Mouse (Mus musculus) central nervous system, embryonic 14 days (tissue): ENCODE data around the gene Ift74. TPM values are rescaled to one million over a fixed set of nuclear protein-coding genes. Genes with fewer than 3 reads are reported as not detected.

Experiments used
- polyA plus RNA-seq: library from polyadenylated mRNA; depleted of rRNA; stranded (reverse); fragments of >200 nt; gene quantifications from 2 replicates; pipeline ENCODE4 v1.2.3, GENCODE M21; 2012; rRNA removed

The Ift74 gene
- polyA plus RNA-seq, result 17.8 and 20.8 TPM in 2 replicates

DNA sequence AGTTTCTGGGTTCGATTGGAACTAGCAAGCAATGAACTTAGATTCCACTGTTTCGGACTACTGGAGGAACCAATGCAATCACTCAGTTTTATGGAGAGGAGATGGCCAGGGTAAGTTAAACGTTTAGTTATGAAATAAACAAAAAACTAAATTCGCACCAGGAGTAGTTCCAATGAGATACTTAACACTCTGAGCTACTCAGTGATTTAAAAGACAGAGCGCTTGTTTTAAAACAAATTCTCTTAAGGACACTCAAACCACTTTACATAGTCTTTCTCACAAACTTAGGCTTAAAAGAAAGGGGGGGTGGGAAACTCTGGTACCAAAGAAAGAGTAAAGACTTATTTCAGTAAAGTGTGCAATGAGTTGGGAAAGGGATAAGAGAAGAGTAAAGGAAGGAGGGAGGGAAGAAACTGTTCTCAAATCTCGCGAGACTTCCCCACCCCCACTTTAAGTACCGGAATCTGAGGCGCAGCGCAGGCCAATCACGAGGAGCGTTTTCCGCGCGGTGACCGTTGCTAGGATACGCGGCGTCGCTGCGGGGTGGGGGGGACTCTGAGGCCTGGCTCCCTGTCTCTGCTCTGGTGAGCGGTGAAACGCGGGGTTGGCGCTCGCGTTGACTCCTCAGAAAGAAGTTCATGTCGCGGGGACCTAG is at the start of gene Ift74:
Gene Ift74, plus strand, starts transcription at position 520 of the 655 bp plus-strand sequence.

DNA sequence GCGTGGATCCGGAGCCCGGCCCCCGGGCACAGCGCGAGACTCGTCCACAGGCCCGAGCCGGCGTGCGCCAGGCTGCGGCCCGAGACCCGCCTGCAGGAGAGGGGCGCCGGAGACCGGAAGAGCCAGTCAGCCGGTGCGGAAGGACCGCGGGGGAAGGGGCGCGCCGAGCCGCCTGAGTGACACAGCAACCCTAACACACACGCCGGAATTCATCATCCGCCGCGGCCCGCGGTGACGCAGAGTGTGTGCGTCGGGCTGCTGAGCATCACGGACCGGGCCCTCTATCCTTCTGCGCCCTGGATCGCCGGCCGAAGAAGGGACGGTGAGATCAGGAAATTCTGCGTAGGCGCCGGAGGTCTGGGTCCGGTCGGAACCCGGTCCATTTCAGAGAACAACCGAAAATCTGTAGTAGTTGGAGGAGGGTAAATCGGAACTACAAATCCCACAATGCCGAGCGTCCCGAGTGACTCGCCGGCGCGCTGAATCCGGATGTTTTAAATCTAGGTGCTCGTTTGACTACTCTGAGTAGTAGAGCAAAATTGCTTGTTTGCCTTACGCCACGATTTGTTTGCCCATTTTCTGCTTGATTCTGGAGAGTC is 11.2 kb upstream of the Ift74 start, which contains the start of gene Plaa:
Gene Plaa, minus strand, starts transcription at position 214 of the 599 bp plus-strand sequence.

DNA sequence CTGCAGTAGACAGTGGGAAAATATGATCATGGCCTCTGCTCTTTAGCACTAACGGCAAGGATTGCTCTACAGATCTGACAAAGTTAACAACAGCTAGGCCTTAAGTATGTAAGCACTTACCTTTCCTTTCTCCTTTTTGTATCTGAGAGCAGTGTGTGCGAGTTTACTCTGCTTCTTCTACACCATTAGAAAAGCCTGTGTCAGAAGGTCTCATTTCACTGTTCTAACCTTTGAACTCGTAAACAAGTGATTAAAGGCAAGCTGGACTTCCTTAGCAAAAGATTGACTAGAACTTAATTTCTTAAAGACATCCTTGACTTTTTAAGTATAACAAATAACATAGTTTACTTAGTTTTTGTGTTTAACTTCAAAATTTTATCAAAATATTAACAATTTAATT is 35.6 kb downstream of the Ift74 start, which contains the start of gene Lrrc19:
Gene Lrrc19, minus strand, starts transcription at position 225 of the 400 bp plus-strand sequence.

DNA sequence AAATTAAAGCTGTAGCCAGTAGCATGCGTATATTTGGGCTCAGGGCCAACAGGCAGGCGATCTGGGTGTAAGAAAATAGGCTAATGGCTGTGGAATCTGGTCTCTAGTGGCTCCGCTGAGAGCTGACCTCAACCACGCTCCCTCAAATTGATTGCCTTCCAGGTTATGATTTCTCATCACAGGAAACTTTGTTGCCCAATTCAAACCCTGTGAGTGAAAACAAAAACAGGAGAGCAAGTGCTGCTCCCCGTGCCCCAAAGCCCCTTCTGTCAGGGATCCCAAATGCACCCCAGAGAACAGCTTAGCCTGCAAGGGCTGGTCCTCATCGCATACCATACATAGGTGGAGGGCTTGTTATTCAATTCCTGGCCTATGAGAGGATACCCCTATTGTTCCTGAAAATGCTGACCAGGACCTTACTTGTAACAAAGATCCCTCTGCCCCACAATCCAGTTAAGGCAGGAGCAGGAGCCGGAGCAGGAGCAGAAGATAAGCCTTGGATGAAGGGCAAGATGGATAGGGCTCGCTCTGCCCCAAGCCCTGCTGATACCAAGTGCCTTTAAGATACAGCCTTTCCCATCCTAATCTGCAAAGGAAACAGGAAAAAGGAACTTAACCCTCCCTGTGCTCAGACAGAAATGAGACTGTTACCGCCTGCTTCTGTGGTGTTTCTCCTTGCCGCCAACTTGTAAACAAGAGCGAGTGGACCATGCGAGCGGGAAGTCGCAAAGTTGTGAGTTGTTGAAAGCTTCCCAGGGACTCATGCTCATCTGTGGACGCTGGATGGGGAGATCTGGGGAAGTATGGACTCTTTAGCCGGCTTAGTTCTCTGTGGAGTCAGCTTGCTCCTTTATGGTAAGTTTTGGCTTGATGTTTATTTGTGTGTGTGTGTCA is 124.8 kb downstream of the Ift74 start, which contains the start of gene Tek:
Gene Tek, plus strand, starts transcription at position 452 of the 894 bp plus-strand sequence.

Other genes with a start within 250 kb of the Ift74 start
- 0.16 TPM in 1 of 2 replicates, not detected in the other for gene Gm10306, start 57.9 kb upstream of the Ift74 start, polyA plus RNA-seq
- gene Caap1, start 57.7 kb upstream of the Ift74 start, polyA plus RNA-seq, result 16.4 and 17.4 TPM in 2 replicates
- 47.2 and 51.5 TPM in 2 replicates for gene Plaa, start 11.2 kb upstream of the Ift74 start, polyA plus RNA-seq
- gene Lrrc19, start 35.7 kb downstream of the Ift74 start, polyA plus RNA-seq, result not detected in 2 replicates
- gene Tek, start 124.8 kb downstream of the Ift74 start, polyA plus RNA-seq, result 7.1 and 8.7 TPM in 2 replicates